Mouse (Mus musculus): ENCODE results near the gene Zfp592. TPM values are rescaled to one million over a fixed set of nuclear protein-coding genes. Genes with fewer than 3 reads are reported as not detected.

Gene Zfp592
- polyA plus RNA-seq, 1 experiment from 2014 or later, result 15.3 TPM

GRCm38 (mm10) chr7:81024651-81025050 is 31.2 kb downstream of the Zfp592 start:
- no peak overlapping the region for H3K9ac ChIP-seq (ENCODE audit: low read length)
- H3K36me3 ChIP-seq (ENCODE audit: control insufficient read depth, insufficient read depth, low read length), result peaks cover 17% of the 10 kb centered on the region
- no peak for ATAC-seq (ENCODE audit: insufficient number of reproducible peaks, low FRiP score, low TSS enrichment, low read depth)
- no peak overlapping the region for H3K27ac ChIP-seq (replicated peaks; ENCODE audit: low read depth, low read length)
- WGBS, result 95% methylated on average over 9 of the region's 9 CpGs
- H3K9me3 ChIP-seq (ENCODE audit: control insufficient read depth, low read length), result no peaks in the 10 kb centered on the region
- no peaks in the 10 kb centered on the region for H3K4me1 ChIP-seq (ENCODE audit: control insufficient read depth, insufficient read depth, low read length)
- no peak overlapping the region for H3K4me2 ChIP-seq (ENCODE audit: low read depth, severe bottlenecking)
- no peaks in the 10 kb centered on the region for H3K27me3 ChIP-seq (ENCODE audit: control insufficient read depth, insufficient read depth, low read length)
- H3K4me3 ChIP-seq (ENCODE audit: low read depth, low read length), result no peak overlapping the region
- no peak for DNase-seq (ENCODE audit: low spot score)

GRCm38 (mm10) chr7:81025751-81026150 is 32.3 kb downstream of the Zfp592 start:
- no peak for ATAC-seq (ENCODE audit: insufficient number of reproducible peaks, low FRiP score, low TSS enrichment, low read depth)
- no peak for DNase-seq (ENCODE audit: low spot score)
- no peaks in the 10 kb centered on the region for H3K9me3 ChIP-seq (ENCODE audit: control insufficient read depth, low read length)
- H3K4me2 ChIP-seq (ENCODE audit: low read depth, severe bottlenecking), result no peak overlapping the region
- H3K27ac ChIP-seq (replicated peaks; ENCODE audit: low read depth, low read length), result no peak overlapping the region
- no peaks in the 10 kb centered on the region for H3K4me1 ChIP-seq (ENCODE audit: control insufficient read depth, insufficient read depth, low read length)
- H3K36me3 ChIP-seq (ENCODE audit: control insufficient read depth, insufficient read depth, low read length), result peaks cover 21% of the 10 kb centered on the region
- no peaks in the 10 kb centered on the region for H3K27me3 ChIP-seq (ENCODE audit: control insufficient read depth, insufficient read depth, low read length)
- H3K9ac ChIP-seq (ENCODE audit: low read length), result no peak overlapping the region
- 91% methylated on average over 2 of the region's 2 CpGs for WGBS
- no peak overlapping the region for H3K4me3 ChIP-seq (ENCODE audit: low read depth, low read length)

GRCm38 (mm10) chr7:81039711-81040110 is 46.2 kb downstream of the Zfp592 start:
- no peak for ATAC-seq (ENCODE audit: insufficient number of reproducible peaks, low FRiP score, low TSS enrichment, low read depth)
- WGBS, result 94% methylated on average over 2 of the region's 2 CpGs
- Histone ChIP-seq H3K4me1 (ENCODE audit: control insufficient read depth, insufficient read depth, low read length) (no peaks in the 10 kb centered on the region), H3K4me3 (ENCODE audit: low read depth, low read length) (no peak overlapping the region), H3K4me2 (ENCODE audit: low read depth, severe bottlenecking) (no peak overlapping the region), H3K36me3 (ENCODE audit: control insufficient read depth, insufficient read depth, low read length) (peaks cover 42% of the 10 kb centered on the region), H3K27ac (replicated peaks; ENCODE audit: low read depth, low read length) (no peak overlapping the region), H3K9me3 (ENCODE audit: control insufficient read depth, low read length) (no peaks in the 10 kb centered on the region), H3K27me3 (ENCODE audit: control insufficient read depth, insufficient read depth, low read length) (no peaks in the 10 kb centered on the region), H3K9ac (ENCODE audit: low read length) (no peak overlapping the region)
- DNase-seq (ENCODE audit: low spot score), result no peak

GRCm38 (mm10) chr7:81043023-81043620 is 49.6 kb downstream of the Zfp592 start:
- no peak overlapping the region for H3K4me2 ChIP-seq (ENCODE audit: low read depth, severe bottlenecking)
- no peak overlapping the region for H3K9ac ChIP-seq (ENCODE audit: low read length)
- no peaks in the 10 kb centered on the region for H3K4me1 ChIP-seq (ENCODE audit: control insufficient read depth, insufficient read depth, low read length)
- H3K36me3 ChIP-seq (ENCODE audit: control insufficient read depth, insufficient read depth, low read length), result peaks cover 32% of the 10 kb centered on the region
- no peaks in the 10 kb centered on the region for H3K9me3 ChIP-seq (ENCODE audit: control insufficient read depth, low read length)
- DNase-seq (ENCODE audit: low spot score), result no peak
- no peak for ATAC-seq (ENCODE audit: insufficient number of reproducible peaks, low FRiP score, low TSS enrichment, low read depth)
- no peak overlapping the region for H3K4me3 ChIP-seq (ENCODE audit: low read depth, low read length)
- 83% methylated on average over 5 of the region's 5 CpGs for WGBS
- no peaks in the 10 kb centered on the region for H3K27me3 ChIP-seq (ENCODE audit: control insufficient read depth, insufficient read depth, low read length)
- H3K27ac ChIP-seq (replicated peaks; ENCODE audit: low read depth, low read length), result no peak overlapping the region

GRCm38 (mm10) chr7:81047847-81048246 is 54.4 kb downstream of the Zfp592 start:
- Histone ChIP-seq H3K36me3 (ENCODE audit: control insufficient read depth, insufficient read depth, low read length) (peaks cover 7% of the 10 kb centered on the region), H3K9ac (ENCODE audit: low read length) (no peak overlapping the region), H3K4me3 (ENCODE audit: low read depth, low read length) (no peak overlapping the region), H3K27ac (replicated peaks; ENCODE audit: low read depth, low read length) (no peak overlapping the region), H3K9me3 (ENCODE audit: control insufficient read depth, low read length) (no peaks in the 10 kb centered on the region), H3K27me3 (ENCODE audit: control insufficient read depth, insufficient read depth, low read length) (no peaks in the 10 kb centered on the region), H3K4me1 (ENCODE audit: control insufficient read depth, insufficient read depth, low read length) (no peaks in the 10 kb centered on the region), H3K4me2 (ENCODE audit: low read depth, severe bottlenecking) (no peak overlapping the region)
- no peak for ATAC-seq (ENCODE audit: insufficient number of reproducible peaks, low FRiP score, low TSS enrichment, low read depth)
- 89% methylated on average over 3 of the region's 3 CpGs for WGBS
- DNase-seq (ENCODE audit: low spot score), result no peak

GRCm38 (mm10) chr7:81048513-81048912 is 55.0 kb downstream of the Zfp592 start:
- peaks cover 3% of the 10 kb centered on the region for H3K36me3 ChIP-seq (ENCODE audit: control insufficient read depth, insufficient read depth, low read length)
- H3K27ac ChIP-seq (replicated peaks; ENCODE audit: low read depth, low read length), result no peak overlapping the region
- no peak for ATAC-seq (ENCODE audit: insufficient number of reproducible peaks, low FRiP score, low TSS enrichment, low read depth)
- no peak overlapping the region for H3K4me2 ChIP-seq (ENCODE audit: low read depth, severe bottlenecking)
- no peak overlapping the region for H3K4me3 ChIP-seq (ENCODE audit: low read depth, low read length)
- no peaks in the 10 kb centered on the region for H3K27me3 ChIP-seq (ENCODE audit: control insufficient read depth, insufficient read depth, low read length)
- no peak for DNase-seq (ENCODE audit: low spot score)
- 85% methylated on average over 2 of the region's 2 CpGs for WGBS
- no peak overlapping the region for H3K9ac ChIP-seq (ENCODE audit: low read length)
- H3K9me3 ChIP-seq (ENCODE audit: control insufficient read depth, low read length), result no peaks in the 10 kb centered on the region
- H3K4me1 ChIP-seq (ENCODE audit: control insufficient read depth, insufficient read depth, low read length), result no peaks in the 10 kb centered on the region

GRCm38 (mm10) chr7:81049966-81050365 is 56.5 kb downstream of the Zfp592 start:
- H3K4me3 ChIP-seq (ENCODE audit: low read depth, low read length), result no peak overlapping the region
- no peaks in the 10 kb centered on the region for H3K9me3 ChIP-seq (ENCODE audit: control insufficient read depth, low read length)
- ATAC-seq (ENCODE audit: insufficient number of reproducible peaks, low FRiP score, low TSS enrichment, low read depth) (no peak), DNase-seq (ENCODE audit: low spot score) (no peak)
- H3K9ac ChIP-seq (ENCODE audit: low read length), result no peak overlapping the region
- no peaks in the 10 kb centered on the region for H3K27me3 ChIP-seq (ENCODE audit: control insufficient read depth, insufficient read depth, low read length)
- H3K36me3 ChIP-seq (ENCODE audit: control insufficient read depth, insufficient read depth, low read length), result no peaks in the 10 kb centered on the region
- no peak overlapping the region for H3K4me2 ChIP-seq (ENCODE audit: low read depth, severe bottlenecking)
- H3K27ac ChIP-seq (replicated peaks; ENCODE audit: low read depth, low read length), result no peak overlapping the region
- WGBS, result 89% methylated on average over 5 of the region's 5 CpGs
- H3K4me1 ChIP-seq (ENCODE audit: control insufficient read depth, insufficient read depth, low read length), result no peaks in the 10 kb centered on the region

- no peak overlapping the region for H3K27ac ChIP-seq (replicated peaks; ENCODE audit: low read depth, low read length)
- DNase-seq (ENCODE audit: low spot score) (no peak), ATAC-seq (ENCODE audit: insufficient number of reproducible peaks, low FRiP score, low TSS enrichment, low read depth) (no peak)
- no peaks in the 10 kb centered on the region for H3K36me3 ChIP-seq (ENCODE audit: control insufficient read depth, insufficient read depth, low read length)
- no peaks in the 10 kb centered on the region for H3K27me3 ChIP-seq (ENCODE audit: control insufficient read depth, insufficient read depth, low read length)
- no peak overlapping the region for H3K9ac ChIP-seq (ENCODE audit: low read length)
- H3K4me1 ChIP-seq (ENCODE audit: control insufficient read depth, insufficient read depth, low read length), result no peaks in the 10 kb centered on the region
- H3K4me3 ChIP-seq (ENCODE audit: low read depth, low read length), result no peak overlapping the region
- H3K9me3 ChIP-seq (ENCODE audit: control insufficient read depth, low read length), result no peaks in the 10 kb centered on the region
- no peak overlapping the region for H3K4me2 ChIP-seq (ENCODE audit: low read depth, severe bottlenecking)
- WGBS, result 76% methylated on average over 11 of the region's 11 CpGs
Observed at GRCm38 (mm10) chr7:81055709-81056370, 62.4 kb downstream of the Zfp592 start.
